ENCODE assay signal across 18 mouse cellular contexts in genomic region chr2:158722135-158722534, GRCm38 (mm10). TPM values are rescaled to one million over a fixed set of nuclear protein-coding genes. Genes with fewer than 3 reads are reported as not detected.
DNase-seq lines count a peak whose midpoint lies in the region; ATAC-seq and TF ChIP-seq lines count a peak whose summit lies in the region.
"Had no signal": no experiment of that assay in that cellular context is flagged by ENCODE, and none has a peak within 500 bp of the region (broad histone marks: within the 10 kb centered on the region; RNA-seq: fewer than 3 reads in every experiment).

No protein-coding gene starts in this region.

- no peak for TF ChIP-seq CTCF in liver, adult 2 months (IDR thresholded peaks at IDR 0.05; ENCODE audit: low read depth, low read length)

- no peak overlapping the region for H3K4me2 ChIP-seq in heart, embryonic 16.5 days (ENCODE audit: low read depth, low read length)
- no peak overlapping the region for H3K4me2 ChIP-seq in liver, embryonic 12.5 days
- H3K4me2 ChIP-seq: forebrain, embryonic 13.5 days; hindbrain, embryonic 14.5 days; limb, embryonic 12.5 days; midbrain, embryonic 13.5 days had no signal

- peaks cover 23% of the 10 kb centered on the region for H3K4me1 ChIP-seq in heart, embryonic 16.5 days (ENCODE audit: control insufficient read depth, insufficient read depth, low read length)
- H3K4me1 ChIP-seq in liver, adult 2 months (ENCODE audit: control insufficient read depth, insufficient read depth, low read length): peaks cover 2% of the 10 kb centered on the region; the same call in 1 of the 2 replicates
- peaks cover 18% of the 10 kb centered on the region for H3K4me1 ChIP-seq in liver, embryonic 12.5 days
- H3K4me1 ChIP-seq: limb, embryonic 12.5 days had no signal

- no peak overlapping the region for H3K4me3 ChIP-seq in heart, embryonic 16.5 days (ENCODE audit: low read length)
- H3K4me3 ChIP-seq in liver, adult 2 months (ENCODE audit: insufficient read depth, low read depth, low read length): no peak overlapping the region
- H3K4me3 ChIP-seq in liver, embryonic 12.5 days: no peak overlapping the region
- H3K4me3 ChIP-seq: forebrain, embryonic 13.5 days; limb, embryonic 12.5 days; midbrain, embryonic 13.5 days had no signal

- DNase-seq in heart, postnatal 14 days: no peak
- no peak for DNase-seq in liver, adult 2 months (ENCODE audit: extremely low read depth, low read depth, low spot score)
- DNase-seq in CD4-positive helper T cell, adult 2 months (ENCODE audit: low read depth, low spot score): peak; percentile 54
- peak; percentile 70 for DNase-seq in induced T-regulatory cell, adult 2 months (ENCODE audit: low read depth)
- DNase-seq in right cerebral cortex, postnatal 4 days: no peak
- no peak for DNase-seq in adrenal gland, adult (ENCODE audit: inconsistent age in 2 of 2, low spot score in 1 of 2)
- DNase-seq: adrenal gland, postnatal 25 days; cerebellum, adult 9-10 months; lung, adult 18-20 months; right cerebral cortex, adult 18-20 months had no signal

- intact Hi-C loops in heart, postnatal 14 days (cut with DNase I): no loop called here

- 31% methylated on average over 4 of the region's 4 CpGs for WGBS in heart, embryonic 16.5 days
- WGBS in liver, adult 2 months: 74% methylated on average over 4 of the region's 4 CpGs
- WGBS in liver, embryonic 12.5 days (ENCODE audit: insufficient replicate concordance): 49% methylated on average over 4 of the region's 4 CpGs

- no peaks in the 10 kb centered on the region for H3K27me3 ChIP-seq in heart, embryonic 16.5 days (ENCODE audit: control insufficient read depth, insufficient read depth, low read length)
- no peaks in the 10 kb centered on the region; the same call in 1 of the 2 replicates for H3K27me3 ChIP-seq in liver, adult 2 months (ENCODE audit: control insufficient read depth, insufficient read depth, low read length)
- H3K27me3 ChIP-seq in liver, embryonic 12.5 days (replicated peaks): peaks cover 4% of the 10 kb centered on the region; the same call in 1 of the 2 replicates
- H3K27me3 ChIP-seq: forebrain, embryonic 13.5 days; midbrain, embryonic 13.5 days had no signal

- H3K27ac ChIP-seq in heart, embryonic 16.5 days (ENCODE audit: low read length): peak overlapping the region; percentile 76
- peak overlapping the region; percentile 63 for H3K27ac ChIP-seq in liver, adult 2 months (replicated peaks; ENCODE audit: insufficient read depth, low read depth, low read length)
- no peak overlapping the region for H3K27ac ChIP-seq in liver, embryonic 12.5 days
- H3K27ac ChIP-seq: hindbrain, embryonic 14.5 days; limb, embryonic 12.5 days; macrophage had no signal

- H3K9ac ChIP-seq in heart, embryonic 16.5 days (ENCODE audit: low read length): no peak overlapping the region; the same call in 1 of the 2 replicates
- no peak overlapping the region for H3K9ac ChIP-seq in liver, adult 2 months (ENCODE audit: low read depth, low read length)
- no peak overlapping the region for H3K9ac ChIP-seq in liver, embryonic 12.5 days
- H3K9ac ChIP-seq: forebrain, embryonic 13.5 days; hindbrain, embryonic 14.5 days; limb, embryonic 12.5 days; midbrain, embryonic 13.5 days had no signal

- no peaks in the 10 kb centered on the region for H3K9me3 ChIP-seq in heart, embryonic 16.5 days (replicated peaks; ENCODE audit: control insufficient read depth, low read length)
- H3K9me3 ChIP-seq in liver, embryonic 12.5 days (replicated peaks): no peaks in the 10 kb centered on the region
- H3K9me3 ChIP-seq: forebrain, embryonic 13.5 days; limb, embryonic 12.5 days; midbrain, embryonic 13.5 days had no signal

- no peak for TF ChIP-seq POLR2A in liver, adult 2 months (IDR thresholded peaks at IDR 0.05; ENCODE audit: extremely low read depth, insufficient read depth, low read length)

- no peaks in the 10 kb centered on the region for H3K36me3 ChIP-seq in heart, embryonic 16.5 days (ENCODE audit: control insufficient read depth, insufficient read depth)
- no peaks in the 10 kb centered on the region for H3K36me3 ChIP-seq in liver, adult 2 months (ENCODE audit: control insufficient read depth, insufficient read depth, low read length)
- no peaks in the 10 kb centered on the region for H3K36me3 ChIP-seq in liver, embryonic 12.5 days
- H3K36me3 ChIP-seq: limb, embryonic 12.5 days; midbrain, embryonic 13.5 days had no signal

- ATAC-seq in heart, embryonic 16.5 days (replicated peaks; ENCODE audit: extremely low read depth, insufficient read depth, low FRiP score): no peak
- no peak for ATAC-seq in liver, embryonic 12.5 days
- ATAC-seq: forebrain, embryonic 13.5 days; intestine, postnatal 0 days; midbrain, embryonic 13.5 days had no signal

- H3K79me2 ChIP-seq in liver, adult 2 months (ENCODE audit: control insufficient read depth, insufficient read depth, low read length): peaks cover 2% of the 10 kb centered on the region; the same call in 1 of the 2 replicates

RNA-seq across cellular contexts. Expression of gene Fam83d, which starts 45.8 kb away (rescaled TPM):
- 58.2 and 61.4 TPM in 2 replicates for polyA plus RNA-seq in heart, embryonic 16.5 days (2015; fragmentation: Nextera tagmentation; extraction: Ambion mirVana)
- 1 to 10 TPM; 2.7 to 3.9 TPM for total RNA-seq in heart, postnatal 14 days (2021)
- 0.09 and 0.74 TPM in 2 replicates for total RNA-seq in liver, adult 2 months (2014; rRNA removed)
- polyA plus RNA-seq in liver, adult 2 months (2012; rRNA removed): 0.15 and 0.22 TPM in 2 replicates
- polyA plus RNA-seq in liver, embryonic 12.5 days (2016; fragmentation: Nextera tagmentation; extraction: Ambion mirVana): 20.7 and 21.7 TPM in 2 replicates

RNA-seq across cellular contexts. Expression of gene Ppp1r16b, which starts 56.9 kb away (rescaled TPM):
- polyA plus RNA-seq in heart, embryonic 16.5 days (2015; fragmentation: Nextera tagmentation; extraction: Ambion mirVana): 7.1 and 8.2 TPM in 2 replicates
- 10 to 100 TPM; 17.0 to 20.2 TPM for total RNA-seq in heart, postnatal 14 days (2021)
- 2.4 and 3.4 TPM in 2 replicates for total RNA-seq in liver, adult 2 months (2014; rRNA removed)
- 0.70 and 0.99 TPM in 2 replicates for polyA plus RNA-seq in liver, adult 2 months (2012; rRNA removed)
- polyA plus RNA-seq in liver, embryonic 12.5 days (2016; fragmentation: Nextera tagmentation; extraction: Ambion mirVana): 1.9 and 2.0 TPM in 2 replicates

Comparison
In these comparisons a context has a peak if more than half of its experiments do, and no peak if none do; other contexts are left out.
1. RNA of gene Fam83d, which starts 45.8 kb away (polyA plus RNA-seq): 58.2 to 61.4 TPM in heart, embryonic 16.5 days and 20.7 to 21.7 TPM in liver, embryonic 12.5 days; 0.15 to 0.22 TPM in liver, adult 2 months; every median in the first group is over 10 times any median in the second.
2. DNase-seq: peak in CD4-positive helper T cell, adult 2 months (single experiment) and induced T-regulatory cell, adult 2 months (single experiment); none in heart, postnatal 14 days (0 of 2), liver, adult 2 months (single experiment), right cerebral cortex, postnatal 4 days (single experiment) and adrenal gland, adult (0 of 2).